ENCODE assay signal across 1 mouse cellular context in genomic region chrX:94674977-94675376, GRCm38 (mm10).
TF ChIP-seq lines count a peak whose summit lies in the region.

No protein-coding gene starts in this region.

TF ChIP-seq in MEL, 35 proteins besides CTCF, POLR2A, EP300 and RAD21 (continued from another document):
- TF ChIP-seq MEF2A (IDR thresholded peaks at IDR 0.05; ENCODE audit: extremely low read depth, insufficient replicate concordance, low read depth, low read length, poor library complexity, severe bottlenecking) (no peak), NRF1 (IDR thresholded peaks at IDR 0.05; ENCODE audit: insufficient read depth, low read depth, low read length, poor library complexity, severe bottlenecking) (no peak), NELFE (IDR thresholded peaks at IDR 0.05; ENCODE audit: low read depth, low read length) (no peak), MAFK (IDR thresholded peaks at IDR 0.05; ENCODE audit: borderline replicate concordance, low read depth, low read length) (no peak), HCFC1 (IDR thresholded peaks at IDR 0.05; ENCODE audit: low read depth, low read length) (no peak), UBTF (IDR thresholded peaks at IDR 0.05; ENCODE audit: borderline replicate concordance, insufficient read depth, low read depth, low read length) (no peak)
